Mouse (Mus musculus): ENCODE measurements around the gene Siglec1. TPM values are rescaled to one million over a fixed set of nuclear protein-coding genes. Genes with fewer than 3 reads are reported as not detected.
"Not testable (repeated sequence)": the region's sequence is repeated elsewhere in the genome, so short reads cannot be mapped to it uniquely, and the experiment has no call there.

Gene Siglec1
- polyA plus RNA-seq, 1 experiment from 2014 or later = 0.70 TPM

- H3K27me3 ChIP-seq (replicated peaks; ENCODE audit: control insufficient read depth, insufficient read depth, low read length); H3K4me2 ChIP-seq (ENCODE audit: low read depth, low read length); H3K36me3 ChIP-seq (ENCODE audit: control insufficient read depth, insufficient read depth, low read length); H3K9ac ChIP-seq (ENCODE audit: low read depth, low read length); H3K27ac ChIP-seq (replicated peaks; ENCODE audit: low read depth, low read length); DNase-seq (ENCODE audit: low spot score); H3K9me3 ChIP-seq (ENCODE audit: control insufficient read depth, low read length); ATAC-seq (ENCODE audit: low read depth); H3K4me3 ChIP-seq (ENCODE audit: low read depth, low read length); H3K4me1 ChIP-seq (ENCODE audit: control insufficient read depth, insufficient read depth, low read length): not testable (repeated sequence)
- WGBS = 57% methylated on average over 4 of the region's 4 CpGs
These were observed 18.5 kb upstream of the Siglec1 start for GRCm38 (mm10) chr2:131105061-131105460.

- DNase-seq (ENCODE audit: low spot score) (no peak), ATAC-seq (ENCODE audit: low read depth) (no peak)
- 84% methylated on average over 4 of the region's 4 CpGs for WGBS
- H3K9ac ChIP-seq (ENCODE audit: low read depth, low read length) = no peak overlapping the region
- no peak overlapping the region for H3K4me3 ChIP-seq (ENCODE audit: low read depth, low read length)
- no peak overlapping the region for H3K27ac ChIP-seq (replicated peaks; ENCODE audit: low read depth, low read length)
- no peaks in the 10 kb centered on the region for H3K27me3 ChIP-seq (replicated peaks; ENCODE audit: control insufficient read depth, insufficient read depth, low read length)
- H3K4me1 ChIP-seq (ENCODE audit: control insufficient read depth, insufficient read depth, low read length) = no peaks in the 10 kb centered on the region
- H3K9me3 ChIP-seq (ENCODE audit: control insufficient read depth, low read length) = no peaks in the 10 kb centered on the region
- no peaks in the 10 kb centered on the region for H3K36me3 ChIP-seq (ENCODE audit: control insufficient read depth, insufficient read depth, low read length)
- H3K4me2 ChIP-seq (ENCODE audit: low read depth, low read length) = no peak overlapping the region
These were observed 17.5 kb upstream of the Siglec1 start for GRCm38 (mm10) chr2:131104021-131104420.

GRCm38 (mm10) chr2:131101530-131101929 lies 15.0 kb upstream of the Siglec1 start:
- peaks cover 2% of the 10 kb centered on the region; the same call in 1 of the 2 replicates for H3K4me1 ChIP-seq (ENCODE audit: control insufficient read depth, insufficient read depth, low read length)
- H3K4me2 ChIP-seq (ENCODE audit: low read depth, low read length) = no peak overlapping the region
- no peaks in the 10 kb centered on the region for H3K27me3 ChIP-seq (replicated peaks; ENCODE audit: control insufficient read depth, insufficient read depth, low read length)
- 71% methylated on average over 3 of the region's 3 CpGs for WGBS
- ATAC-seq (ENCODE audit: low read depth) (no peak), DNase-seq (ENCODE audit: low spot score) (no peak)
- H3K4me3 ChIP-seq (ENCODE audit: low read depth, low read length) = no peak overlapping the region
- no peak overlapping the region for H3K9ac ChIP-seq (ENCODE audit: low read depth, low read length)
- no peak overlapping the region for H3K27ac ChIP-seq (replicated peaks; ENCODE audit: low read depth, low read length)
- H3K36me3 ChIP-seq (ENCODE audit: control insufficient read depth, insufficient read depth, low read length) = no peaks in the 10 kb centered on the region
- H3K9me3 ChIP-seq (ENCODE audit: control insufficient read depth, low read length) = no peaks in the 10 kb centered on the region

GRCm38 (mm10) chr2:131097087-131097486 lies 10.5 kb upstream of the Siglec1 start:
- H3K27ac ChIP-seq (replicated peaks; ENCODE audit: low read depth, low read length) = peak overlapping the region; percentile 76; the same call in 1 of the 2 replicates
- DNase-seq (ENCODE audit: low spot score) = no peak
- WGBS = 85% methylated on average over 4 of the region's 4 CpGs

GRCm38 (mm10) chr2:131096101-131096795 lies 9.7 kb upstream of the Siglec1 start:
- Histone ChIP-seq H3K27ac (replicated peaks; ENCODE audit: low read depth, low read length) (peak overlapping the region; percentile 76), H3K36me3 (ENCODE audit: control insufficient read depth, insufficient read depth, low read length) (no peaks in the 10 kb centered on the region), H3K4me3 (ENCODE audit: low read depth, low read length) (peak overlapping the region; percentile 9; the same call in 1 of the 2 replicates), H3K27me3 (replicated peaks; ENCODE audit: control insufficient read depth, insufficient read depth, low read length) (no peaks in the 10 kb centered on the region), H3K4me2 (ENCODE audit: low read depth, low read length) (peak overlapping the region; percentile 42), H3K9ac (ENCODE audit: low read depth, low read length) (peak overlapping the region; percentile 34; the same call in 1 of the 2 replicates), H3K9me3 (ENCODE audit: control insufficient read depth, low read length) (no peaks in the 10 kb centered on the region), H3K4me1 (ENCODE audit: control insufficient read depth, insufficient read depth, low read length) (peaks cover 8% of the 10 kb centered on the region; the same call in 1 of the 2 replicates)
- peak; percentile 92 for ATAC-seq (ENCODE audit: low read depth)
- 5% methylated on average over 9 of the region's 9 CpGs for WGBS
- DNase-seq (ENCODE audit: low spot score) = peak; percentile 91

More at GRCm38 (mm10) chr2:131097087-131097486, 10.5 kb upstream of the Siglec1 start:
- H3K36me3 ChIP-seq (ENCODE audit: control insufficient read depth, insufficient read depth, low read length) = no peaks in the 10 kb centered on the region
- no peak overlapping the region for H3K9ac ChIP-seq (ENCODE audit: low read depth, low read length)
- peaks cover 8% of the 10 kb centered on the region; the same call in 1 of the 2 replicates for H3K4me1 ChIP-seq (ENCODE audit: control insufficient read depth, insufficient read depth, low read length)
- no peaks in the 10 kb centered on the region for H3K9me3 ChIP-seq (ENCODE audit: control insufficient read depth, low read length)
- H3K4me2 ChIP-seq (ENCODE audit: low read depth, low read length) = peak overlapping the region; percentile 42
- H3K27me3 ChIP-seq (replicated peaks; ENCODE audit: control insufficient read depth, insufficient read depth, low read length) = no peaks in the 10 kb centered on the region
- no peak for ATAC-seq (ENCODE audit: low read depth)
- H3K4me3 ChIP-seq (ENCODE audit: low read depth, low read length) = no peak overlapping the region

- no peak for ATAC-seq (ENCODE audit: low read depth)
These were observed 8.3 kb upstream of the Siglec1 start for GRCm38 (mm10) chr2:131094823-131095222.

GRCm38 (mm10) chr2:131093577-131093976 lies 7.0 kb upstream of the Siglec1 start:
- Histone ChIP-seq H3K9me3 (ENCODE audit: control insufficient read depth, low read length) (no peaks in the 10 kb centered on the region), H3K27ac (replicated peaks; ENCODE audit: low read depth, low read length) (no peak overlapping the region), H3K4me1 (ENCODE audit: control insufficient read depth, insufficient read depth, low read length) (peaks cover 8% of the 10 kb centered on the region; the same call in 1 of the 2 replicates), H3K27me3 (replicated peaks; ENCODE audit: control insufficient read depth, insufficient read depth, low read length) (no peaks in the 10 kb centered on the region), H3K4me2 (ENCODE audit: low read depth, low read length) (no peak overlapping the region), H3K9ac (ENCODE audit: low read depth, low read length) (no peak overlapping the region), H3K36me3 (ENCODE audit: control insufficient read depth, insufficient read depth, low read length) (no peaks in the 10 kb centered on the region), H3K4me3 (ENCODE audit: low read depth, low read length) (no peak overlapping the region)
- 75% methylated on average over 5 of the region's 5 CpGs for WGBS
- ATAC-seq (ENCODE audit: low read depth) = no peak
- DNase-seq (ENCODE audit: low spot score) = no peak

More at GRCm38 (mm10) chr2:131094823-131095222, 8.3 kb upstream of the Siglec1 start:
- Histone ChIP-seq H3K27me3 (replicated peaks; ENCODE audit: control insufficient read depth, insufficient read depth, low read length) (no peaks in the 10 kb centered on the region), H3K4me3 (ENCODE audit: low read depth, low read length) (no peak overlapping the region), H3K9me3 (ENCODE audit: control insufficient read depth, low read length) (no peaks in the 10 kb centered on the region), H3K27ac (replicated peaks; ENCODE audit: low read depth, low read length) (no peak overlapping the region), H3K36me3 (ENCODE audit: control insufficient read depth, insufficient read depth, low read length) (no peaks in the 10 kb centered on the region), H3K4me2 (ENCODE audit: low read depth, low read length) (no peak overlapping the region), H3K9ac (ENCODE audit: low read depth, low read length) (no peak overlapping the region), H3K4me1 (ENCODE audit: control insufficient read depth, insufficient read depth, low read length) (peaks cover 8% of the 10 kb centered on the region; the same call in 1 of the 2 replicates)
- peak; percentile 68 for DNase-seq (ENCODE audit: low spot score)
- WGBS = 0% methylated on average over 1 of the region's 1 CpGs

GRCm38 (mm10) chr2:131090852-131091251 lies 4.3 kb upstream of the Siglec1 start:
- no peak overlapping the region for H3K9ac ChIP-seq (ENCODE audit: low read depth, low read length)
- H3K4me2 ChIP-seq (ENCODE audit: low read depth, low read length) = no peak overlapping the region
- WGBS = 61% methylated on average over 3 of the region's 3 CpGs
- DNase-seq (ENCODE audit: low spot score) (no peak), ATAC-seq (ENCODE audit: low read depth) (no peak)
- H3K4me1 ChIP-seq (ENCODE audit: control insufficient read depth, insufficient read depth, low read length) = no peaks in the 10 kb centered on the region
- no peak overlapping the region for H3K4me3 ChIP-seq (ENCODE audit: low read depth, low read length)
- no peaks in the 10 kb centered on the region for H3K36me3 ChIP-seq (ENCODE audit: control insufficient read depth, insufficient read depth, low read length)
- no peak overlapping the region for H3K27ac ChIP-seq (replicated peaks; ENCODE audit: low read depth, low read length)
- H3K9me3 ChIP-seq (ENCODE audit: control insufficient read depth, low read length) = no peaks in the 10 kb centered on the region
- H3K27me3 ChIP-seq (replicated peaks; ENCODE audit: control insufficient read depth, insufficient read depth, low read length) = no peaks in the 10 kb centered on the region

- Histone ChIP-seq H3K4me2 (ENCODE audit: low read depth, low read length) (no peak overlapping the region), H3K4me1 (ENCODE audit: control insufficient read depth, insufficient read depth, low read length) (no peaks in the 10 kb centered on the region), H3K4me3 (ENCODE audit: low read depth, low read length) (no peak overlapping the region), H3K9me3 (ENCODE audit: control insufficient read depth, low read length) (no peaks in the 10 kb centered on the region), H3K9ac (ENCODE audit: low read depth, low read length) (no peak overlapping the region), H3K36me3 (ENCODE audit: control insufficient read depth, insufficient read depth, low read length) (no peaks in the 10 kb centered on the region), H3K27ac (replicated peaks; ENCODE audit: low read depth, low read length) (no peak overlapping the region), H3K27me3 (replicated peaks; ENCODE audit: control insufficient read depth, insufficient read depth, low read length) (no peaks in the 10 kb centered on the region)
- ATAC-seq (ENCODE audit: low read depth) = no peak
- no peak for DNase-seq (ENCODE audit: low spot score)
- 80% methylated on average over 1 of the region's 1 CpGs for WGBS
These were observed 3.1 kb upstream of the Siglec1 start for GRCm38 (mm10) chr2:131089634-131090033.
